Mouse (Mus musculus): ENCODE data around the gene Gm20388.

DNA sequence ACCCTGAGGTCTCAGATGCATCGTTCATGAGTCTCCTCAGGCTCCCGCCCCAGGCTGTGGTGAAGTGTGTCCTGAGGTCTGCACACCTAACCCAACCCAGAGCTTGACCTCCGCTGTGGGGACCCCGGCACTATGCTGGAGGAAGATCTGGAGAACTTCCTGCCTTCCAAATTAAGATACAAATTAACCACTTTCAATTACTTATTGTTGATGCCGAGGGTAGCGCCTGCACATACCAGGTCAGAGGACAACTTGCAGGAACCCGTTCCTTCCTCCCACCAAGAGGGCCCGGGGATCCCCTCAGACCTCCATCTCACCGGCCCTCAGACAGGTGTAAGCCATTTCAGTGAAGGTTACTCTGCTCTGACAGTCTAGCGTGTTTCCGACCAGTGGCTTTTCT lies 1796.3 kb downstream of the Gm20388 start:
- TF ChIP-seq CTCF (IDR thresholded peaks at IDR 0.05; ENCODE audit: low read depth, low read length) (no peak), EP300 (IDR thresholded peaks at IDR 0.05; ENCODE audit: insufficient read depth, low read depth, low read length) (no peak)

Measured in ES-Bruce4 (cell line).